ENCODE assay signal across 28 mouse cellular contexts in genomic region chr17:10608146-10608545, GRCm38 (mm10).
"Had no signal": no experiment of that assay in that cellular context is flagged by ENCODE, and none has a peak within 500 bp of the region (broad histone marks: within the 10 kb centered on the region; RNA-seq: fewer than 3 reads in every experiment).

No protein-coding gene starts in this region.

- H3K36me3 ChIP-seq: embryonic facial prominence, embryonic 10.5 days; embryonic facial prominence, embryonic 12.5 days; embryonic facial prominence, embryonic 13.5 days; embryonic facial prominence, embryonic 15.5 days; forebrain, embryonic 10.5 days; forebrain, embryonic 12.5 days; forebrain, embryonic 15.5 days had no signal

- H3K4me1 ChIP-seq: embryonic facial prominence, embryonic 10.5 days; embryonic facial prominence, embryonic 12.5 days; embryonic facial prominence, embryonic 13.5 days; embryonic facial prominence, embryonic 15.5 days; forebrain, embryonic 12.5 days; forebrain, embryonic 15.5 days had no signal

- H3K27me3 ChIP-seq: embryonic facial prominence, embryonic 12.5 days; embryonic facial prominence, embryonic 13.5 days; embryonic facial prominence, embryonic 15.5 days; forebrain, embryonic 13.5 days; forebrain, embryonic 15.5 days had no signal

- DNase-seq: cerebellum, adult 2 months; cerebellum, adult 8-10 months; cerebellum, adult 9-10 months; cerebellum, adult 9-11 months; cerebellum, postnatal 10 days; cerebellum, postnatal 14 days; cerebellum, postnatal 25 days; cerebellum, postnatal 36 days; embryo, embryonic 11 days; forebrain, postnatal 0 days; gastrocnemius, adult 2 months; gastrocnemius, postnatal 10 days; gastrocnemius, postnatal 14 days; gastrocnemius, postnatal 25 days; gastrocnemius, postnatal 36 days; heart, adult 18-20 months; heart, adult 2 months had no signal

- H3K9me3 ChIP-seq: embryonic facial prominence, embryonic 10.5 days; embryonic facial prominence, embryonic 12.5 days; embryonic facial prominence, embryonic 13.5 days; embryonic facial prominence, embryonic 15.5 days; forebrain, embryonic 10.5 days; forebrain, embryonic 12.5 days; forebrain, embryonic 13.5 days; forebrain, embryonic 15.5 days had no signal

- ATAC-seq: forebrain, embryonic 13.5 days; forebrain, embryonic 14.5 days; forebrain, embryonic 15.5 days; forebrain, embryonic 16.5 days; forebrain, postnatal 0 days had no signal

- H3K27ac ChIP-seq: embryonic facial prominence, embryonic 10.5 days; embryonic facial prominence, embryonic 12.5 days; embryonic facial prominence, embryonic 13.5 days; embryonic facial prominence, embryonic 15.5 days; forebrain, embryonic 10.5 days; forebrain, embryonic 12.5 days; forebrain, embryonic 13.5 days; forebrain, embryonic 15.5 days; gastrocnemius, adult 2 months; heart, adult 2 months had no signal

- H3K4me3 ChIP-seq: embryonic facial prominence, embryonic 10.5 days; embryonic facial prominence, embryonic 12.5 days; embryonic facial prominence, embryonic 13.5 days; embryonic facial prominence, embryonic 15.5 days; erythroblast, embryonic 14.5 days; forebrain, embryonic 10.5 days; forebrain, embryonic 12.5 days; forebrain, embryonic 13.5 days; forebrain, embryonic 15.5 days; gastrocnemius, adult 2 months; heart, adult 2 months had no signal

- H3K9ac ChIP-seq: embryonic facial prominence, embryonic 12.5 days; embryonic facial prominence, embryonic 13.5 days; embryonic facial prominence, embryonic 15.5 days; forebrain, embryonic 12.5 days; forebrain, embryonic 13.5 days; forebrain, embryonic 15.5 days; forebrain, postnatal 0 days had no signal

- H3K4me2 ChIP-seq: embryonic facial prominence, embryonic 12.5 days; embryonic facial prominence, embryonic 13.5 days; embryonic facial prominence, embryonic 15.5 days; forebrain, embryonic 12.5 days; forebrain, embryonic 13.5 days; forebrain, embryonic 15.5 days had no signal
